Mouse (Mus musculus) lung, postnatal 0 days (tissue): ENCODE results near the gene Rhoc.

ENCODE experiments used
- CTCF ChIP-seq: IDR thresholded peaks from 2 replicates; pipeline ENCODE4 v1.5.1; 2016; ENCODE audit warnings: antibody characterized with exemption, mild to moderate bottlenecking
- EP300 ChIP-seq: IDR thresholded peaks from 2 replicates; pipeline ENCODE4 v1.6.1; 2016; ENCODE audit warnings: antibody characterized with exemption, mild to moderate bottlenecking, control low read depth

- TF ChIP-seq CTCF, result no peak
- TF ChIP-seq EP300, result no peak
Observed at GRCm38 (mm10) chr3:104780561-104781420, 7.4 kb upstream of the Rhoc start, which contains the start of gene Ppm1j.
